In the genomic region with DNA sequence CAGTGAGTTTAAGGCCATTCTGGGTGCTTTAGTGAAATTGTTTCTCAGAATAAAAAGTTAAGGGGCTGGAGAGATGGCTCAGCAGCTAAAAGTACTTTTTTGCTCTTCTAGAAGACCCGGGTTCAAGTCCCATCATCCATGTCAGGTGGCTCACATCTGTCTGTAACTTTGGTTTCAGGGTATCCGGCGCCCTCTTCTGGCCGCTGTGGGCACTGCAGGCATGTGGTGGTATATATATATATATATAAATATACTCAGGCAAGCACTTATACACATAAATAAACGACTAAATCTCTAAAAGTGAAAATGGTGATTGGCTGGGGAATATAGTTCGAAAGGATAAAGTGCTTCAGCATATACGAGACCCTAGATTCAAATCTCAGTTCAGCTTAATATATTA, we compare ENCODE assay signal across 9 mouse cellular contexts.
DNase-seq lines count a peak whose midpoint lies in the region; ATAC-seq lines count a peak whose summit lies in the region.
"Had no signal": no experiment of that assay in that cellular context is flagged by ENCODE, and none has a peak within 500 bp of the region (broad histone marks: within the 10 kb centered on the region; RNA-seq: fewer than 3 reads in every experiment).

No protein-coding gene starts in this region.

- no peaks in the 10 kb centered on the region for H3K9me3 ChIP-seq in intestine, embryonic 14.5 days (ENCODE audit: control insufficient read depth, low read length)
- no peaks in the 10 kb centered on the region for H3K9me3 ChIP-seq in intestine, embryonic 16.5 days (ENCODE audit: control insufficient read depth, low read length)
- H3K9me3 ChIP-seq in midbrain, embryonic 14.5 days (ENCODE audit: control insufficient read depth, low read length) = no peaks in the 10 kb centered on the region

- no peaks in the 10 kb centered on the region for H3K4me1 ChIP-seq in intestine, embryonic 14.5 days (replicated peaks; ENCODE audit: control insufficient read depth, insufficient read depth, low read length)
- peaks cover 7% of the 10 kb centered on the region for H3K4me1 ChIP-seq in intestine, embryonic 16.5 days (ENCODE audit: control insufficient read depth, insufficient read depth, low read length)
- H3K4me1 ChIP-seq in midbrain, embryonic 14.5 days (ENCODE audit: control insufficient read depth, insufficient read depth, low read length) = no peaks in the 10 kb centered on the region

- H3K4me2 ChIP-seq in intestine, embryonic 14.5 days (ENCODE audit: low read length) = no peak overlapping the region
- no peak overlapping the region for H3K4me2 ChIP-seq in intestine, embryonic 16.5 days (ENCODE audit: low read depth, low read length)
- no peak overlapping the region for H3K4me2 ChIP-seq in midbrain, embryonic 14.5 days (ENCODE audit: low read length)
- H3K4me2 ChIP-seq: heart, embryonic 13.5 days had no signal

- no peak overlapping the region for H3K4me3 ChIP-seq in intestine, embryonic 14.5 days (ENCODE audit: low read depth, low read length)
- no peak overlapping the region for H3K4me3 ChIP-seq in intestine, embryonic 16.5 days (ENCODE audit: low read length)
- H3K4me3 ChIP-seq in midbrain, embryonic 14.5 days (replicated peaks; ENCODE audit: low read depth, low read length) = no peak overlapping the region
- H3K4me3 ChIP-seq: heart, embryonic 13.5 days had no signal

- ATAC-seq in intestine, embryonic 14.5 days (replicated peaks; ENCODE audit: low FRiP score, low TSS enrichment, low read depth) = no peak
- ATAC-seq in intestine, embryonic 16.5 days = no peak
- no peak for ATAC-seq in midbrain, embryonic 14.5 days (ENCODE audit: low FRiP score, low TSS enrichment)

- no peak overlapping the region for H3K9ac ChIP-seq in intestine, embryonic 14.5 days (ENCODE audit: low read length)
- H3K9ac ChIP-seq in intestine, embryonic 16.5 days (ENCODE audit: low read depth, low read length) = no peak overlapping the region
- no peak overlapping the region for H3K9ac ChIP-seq in midbrain, embryonic 14.5 days (replicated peaks; ENCODE audit: low read length)
- H3K9ac ChIP-seq: heart, embryonic 13.5 days had no signal

- peak; percentile 63 for DNase-seq in intestine, embryonic 14.5 days (ENCODE audit: low spot score)
- peak; percentile 30 for DNase-seq in right cerebral cortex, postnatal 4 days
- DNase-seq in right cerebral cortex, postnatal 10 days (ENCODE audit: low spot score in 2 of 2) = no peak
- DNase-seq in adipocyte (ENCODE audit: low spot score) = peak; percentile 18
- DNase-seq in spleen, postnatal 10 days (ENCODE audit: low spot score in 2 of 2) = peak; percentile 36 to 62
- no peak for DNase-seq in midbrain, embryonic 14.5 days
- DNase-seq in urinary bladder, postnatal 25 days (ENCODE audit: low spot score) = no peak

- no peaks in the 10 kb centered on the region for H3K36me3 ChIP-seq in intestine, embryonic 14.5 days (ENCODE audit: control insufficient read depth, insufficient read depth, low read length)
- H3K36me3 ChIP-seq in intestine, embryonic 16.5 days (ENCODE audit: control insufficient read depth, insufficient read depth, low read length) = no peaks in the 10 kb centered on the region
- no peaks in the 10 kb centered on the region for H3K36me3 ChIP-seq in midbrain, embryonic 14.5 days (ENCODE audit: control insufficient read depth, insufficient read depth, low read length)
- H3K36me3 ChIP-seq: heart, embryonic 13.5 days had no signal

- H3K27me3 ChIP-seq in intestine, embryonic 14.5 days (replicated peaks; ENCODE audit: control insufficient read depth, insufficient read depth, low read length) = no peaks in the 10 kb centered on the region
- no peaks in the 10 kb centered on the region for H3K27me3 ChIP-seq in intestine, embryonic 16.5 days (replicated peaks; ENCODE audit: control insufficient read depth, insufficient read depth, low read length)
- no peaks in the 10 kb centered on the region for H3K27me3 ChIP-seq in midbrain, embryonic 14.5 days (ENCODE audit: control insufficient read depth, insufficient read depth, low read length)
- H3K27me3 ChIP-seq: heart, embryonic 13.5 days had no signal

- 74% methylated on average over 7 of the region's 7 CpGs for WGBS in intestine, embryonic 14.5 days
- WGBS in intestine, embryonic 16.5 days = 77% methylated on average over 7 of the region's 7 CpGs
- 75% methylated on average over 7 of the region's 7 CpGs for WGBS in midbrain, embryonic 14.5 days

- H3K27ac ChIP-seq in intestine, embryonic 14.5 days (ENCODE audit: low read depth) = no peak overlapping the region
- no peak overlapping the region for H3K27ac ChIP-seq in intestine, embryonic 16.5 days (ENCODE audit: low read length)
- no peak overlapping the region for H3K27ac ChIP-seq in midbrain, embryonic 14.5 days (replicated peaks; ENCODE audit: low read depth, low read length)
- H3K27ac ChIP-seq: heart, embryonic 13.5 days had no signal

Comparison
In these comparisons a context has a peak if more than half of its experiments do, and no peak if none do; other contexts are left out.
1. DNase-seq: peak in intestine, embryonic 14.5 days (single experiment), right cerebral cortex, postnatal 4 days (single experiment), adipocyte (single experiment) and spleen, postnatal 10 days (2 of 2); none in right cerebral cortex, postnatal 10 days (0 of 2), midbrain, embryonic 14.5 days (single experiment) and urinary bladder, postnatal 25 days (single experiment).